Mouse (Mus musculus) myocyte (in vitro differentiated cells): ENCODE data around the gene Sdccag8. TPM values are rescaled to one million over a fixed set of nuclear protein-coding genes. Genes with fewer than 3 reads are reported as not detected.

Source experiments
- H3K27me3 ChIP-seq: one replicate; pipeline ENCODE4 v1.6.1; 2011; ENCODE audit not compliant: control insufficient read depth, insufficient read depth, insufficient read length
- H3K36me3 ChIP-seq: one replicate; pipeline ENCODE4 v1.6.1; 2011; ENCODE audit not compliant: control insufficient read depth, insufficient read depth
- H3K4me2 ChIP-seq: one replicate; pipeline ENCODE4 v1.6.1; 2011; ENCODE audit warnings: low read depth, control low read depth
- H3K4me3 ChIP-seq: one replicate; pipeline ENCODE4 v1.5.1; 2011; ENCODE audit warnings: mild to moderate bottlenecking, control low read depth, moderate library complexity
- H3K79me2 ChIP-seq: one replicate; pipeline ENCODE4 v1.6.1; 2011; ENCODE audit not compliant: control insufficient read depth, insufficient read depth
- H3ac ChIP-seq: one replicate; pipeline ENCODE4 v1.6.1; 2011; ENCODE audit not compliant: control insufficient read depth, insufficient read length
- CEBPB ChIP-seq: IDR thresholded peaks from 2 replicates; pipeline ENCODE4 v1.6.1; 2011; ENCODE audit warnings: mild to moderate bottlenecking, moderate library complexity; ENCODE audit not compliant: poor library complexity, insufficient read depth, severe bottlenecking
- E2F4 ChIP-seq: IDR thresholded peaks from one replicate; pipeline ENCODE4 v1.6.1; 2011; ENCODE audit warnings: mild to moderate bottlenecking, control low read depth, moderate library complexity; ENCODE audit not compliant: insufficient read depth
- MAX ChIP-seq: IDR thresholded peaks from one replicate; pipeline ENCODE4 v1.6.1; 2011; ENCODE audit warnings: low read depth, mild to moderate bottlenecking, control low read depth
- MYOD1 ChIP-seq, 3 experiments: IDR thresholded peaks; one replicate each; pipeline ENCODE4 v1.6.1; 2011; ENCODE audit warnings: control low read depth in 2 of 3, low read depth in 2 of 3, mild to moderate bottlenecking in 2 of 3, moderate library complexity in 1 of 3; ENCODE audit not compliant: insufficient read length in 2 of 3, control insufficient read depth in 1 of 3
- MYOG ChIP-seq, 3 experiments: IDR thresholded peaks; one replicate each; pipeline ENCODE4 v1.6.1; 2011; ENCODE audit warnings: control low read depth in 2 of 3, low read depth in 2 of 3, mild to moderate bottlenecking in 2 of 3; ENCODE audit not compliant: insufficient read length in 2 of 3, control insufficient read depth in 1 of 3, insufficient read depth in 1 of 3
- POLR2A ChIP-seq: IDR thresholded peaks from one replicate; pipeline ENCODE4 v1.6.1; 2011; ENCODE audit warnings: low read depth, mild to moderate bottlenecking, control low read depth, moderate library complexity; ENCODE audit not compliant: insufficient read length
- POLR2AphosphoS2 ChIP-seq: IDR thresholded peaks from one replicate; pipeline ENCODE4 v1.6.1; 2011; ENCODE audit warnings: low read depth, control low read depth; ENCODE audit not compliant: insufficient read length
- REST ChIP-seq: IDR thresholded peaks from one replicate; pipeline ENCODE4 v1.6.1; 2011; ENCODE audit warnings: mild to moderate bottlenecking, control low read depth, moderate library complexity; ENCODE audit not compliant: insufficient read depth, insufficient read length
- SRF ChIP-seq: IDR thresholded peaks from one replicate; pipeline ENCODE4 v1.6.1; 2011; ENCODE audit warnings: low read depth; ENCODE audit not compliant: control insufficient read depth, insufficient read length
- TCF12 ChIP-seq: IDR thresholded peaks from one replicate; pipeline ENCODE4 v1.6.1; 2011; ENCODE audit warnings: mild to moderate bottlenecking, control low read depth; ENCODE audit not compliant: poor library complexity, insufficient read depth, severe bottlenecking
- TCF3 ChIP-seq: IDR thresholded peaks from one replicate; pipeline ENCODE4 v1.6.1; 2011; ENCODE audit warnings: low read depth, control low read depth; ENCODE audit not compliant: insufficient read length
- USF1 ChIP-seq: IDR thresholded peaks from one replicate; pipeline ENCODE4 v1.6.1; 2011; ENCODE audit warnings: low read depth, mild to moderate bottlenecking, control low read depth, moderate library complexity
- polyA plus RNA-seq: library from polyadenylated mRNA; unstranded; fragments of >200 nt; fragmentation: generic; extraction: Trizol; gene quantifications from one replicate; pipeline ENCODE4 v1.2.1, GENCODE M21; 2012; ENCODE audit warnings: missing spikeins

The Sdccag8 gene
- polyA plus RNA-seq, 1 experiment: 8.4 TPM

GRCm38 (mm10) chr1:176816728-176817127, 2.3 kb downstream of the Sdccag8 start:
- Histone ChIP-seq H3ac (no peak overlapping the region), H3K79me2 (peaks cover 47% of the 10 kb centered on the region), H3K27me3 (no peaks in the 10 kb centered on the region), H3K36me3 (no peaks in the 10 kb centered on the region), H3K4me3 (no peak overlapping the region), H3K4me2 (peak overlapping the region; percentile 1)
- no peak for TF ChIP-seq POLR2A
- no peak for TF ChIP-seq TCF3
- no peak for TF ChIP-seq TCF12
- no peak for TF ChIP-seq MYOD1 (IDR thresholded peaks at IDR 0.05; ENCODE audit: control insufficient read depth in 1 of 3, insufficient read length in 2 of 3, low read depth in 2 of 3)
- no peak for TF ChIP-seq E2F4

GRCm38 (mm10) chr1:176818147-176818546, 3.7 kb downstream of the Sdccag8 start:
- Histone ChIP-seq H3K4me2 (peak overlapping the region; percentile 68), H3K79me2 (peaks cover 33% of the 10 kb centered on the region), H3K36me3 (no peaks in the 10 kb centered on the region), H3ac (no peak overlapping the region), H3K4me3 (no peak overlapping the region), H3K27me3 (no peaks in the 10 kb centered on the region)
- TF ChIP-seq E2F4: no peak
- no peak for TF ChIP-seq MYOD1 (IDR thresholded peaks at IDR 0.05; ENCODE audit: control insufficient read depth in 1 of 3, insufficient read length in 2 of 3, low read depth in 2 of 3)
- TF ChIP-seq USF1: no peak
- no peak for TF ChIP-seq POLR2AphosphoS2

GRCm38 (mm10) chr1:176818763-176819162, 4.3 kb downstream of the Sdccag8 start:
- Histone ChIP-seq H3ac (no peak overlapping the region), H3K27me3 (no peaks in the 10 kb centered on the region), H3K4me2 (peak overlapping the region; percentile 68), H3K36me3 (no peaks in the 10 kb centered on the region), H3K79me2 (peaks cover 30% of the 10 kb centered on the region), H3K4me3 (no peak overlapping the region)
- TF ChIP-seq MYOD1 (IDR thresholded peaks at IDR 0.05; ENCODE audit: control insufficient read depth in 1 of 3, insufficient read length in 2 of 3, low read depth in 2 of 3) (peak in 2 of 3 experiments; percentile 59 to 77), SRF (no peak), USF1 (no peak), REST (no peak), MYOG (IDR thresholded peaks at IDR 0.05; ENCODE audit: control insufficient read depth in 1 of 3, insufficient read depth in 1 of 3, insufficient read length in 2 of 3, low read depth in 2 of 3) (no peak), TCF3 (no peak), POLR2AphosphoS2 (no peak), CEBPB (peak; percentile 88), E2F4 (no peak), TCF12 (no peak)

DNA sequence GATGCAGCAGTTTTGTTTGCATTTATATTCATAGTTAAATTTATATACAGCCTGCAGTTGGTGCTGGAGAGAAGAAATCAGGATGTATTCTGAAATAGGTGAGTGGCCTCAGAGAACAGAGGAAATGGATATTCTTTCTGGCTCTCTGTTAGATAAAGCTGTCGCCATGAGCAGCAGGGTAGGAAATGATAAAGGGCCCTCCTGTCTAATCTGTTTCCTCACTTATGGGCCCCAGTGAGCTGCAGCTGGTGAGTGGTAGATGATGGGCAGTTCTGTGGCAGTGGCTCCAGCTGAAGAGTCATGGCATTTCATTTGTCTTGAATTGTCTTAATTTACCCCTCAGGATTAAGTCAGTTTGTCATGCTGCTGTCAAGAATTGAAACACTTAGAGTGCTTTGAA, 7.5 kb downstream of the Sdccag8 start:
- Histone ChIP-seq H3ac (no peak overlapping the region), H3K4me3 (no peak overlapping the region), H3K4me2 (peak overlapping the region; percentile 59), H3K36me3 (no peaks in the 10 kb centered on the region), H3K27me3 (no peaks in the 10 kb centered on the region), H3K79me2 (peaks cover 12% of the 10 kb centered on the region)
- TF ChIP-seq MYOG (IDR thresholded peaks at IDR 0.05; ENCODE audit: control insufficient read depth in 1 of 3, insufficient read depth in 1 of 3, insufficient read length in 2 of 3, low read depth in 2 of 3) (no peak), E2F4 (no peak), POLR2AphosphoS2 (no peak), USF1 (no peak), MYOD1 (IDR thresholded peaks at IDR 0.05; ENCODE audit: control insufficient read depth in 1 of 3, insufficient read length in 2 of 3, low read depth in 2 of 3) (peak in 1 of 3 experiments; percentile 41)

DNA sequence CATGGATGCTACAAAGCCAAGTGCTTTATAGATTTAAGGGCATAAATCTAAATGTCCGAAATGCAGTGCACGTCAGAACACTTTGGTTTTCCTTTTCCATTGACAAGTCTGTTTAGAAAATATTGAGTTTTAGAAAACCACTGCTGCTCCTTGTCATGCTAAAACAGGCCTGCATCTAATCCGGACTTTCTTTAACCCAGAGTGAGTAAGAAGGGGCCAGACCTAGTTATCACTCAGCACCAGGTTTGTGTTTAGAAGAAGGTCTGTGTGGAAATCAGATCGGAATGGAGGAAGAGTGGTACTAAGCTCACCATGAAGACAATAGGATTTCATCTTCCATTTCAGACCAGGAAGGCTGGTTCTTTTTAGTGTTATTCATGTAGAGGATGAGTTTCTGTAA, 8.5 kb downstream of the Sdccag8 start:
- H3K27me3 ChIP-seq: no peaks in the 10 kb centered on the region

More for the DNA sequence above, 8.5 kb downstream of the Sdccag8 start:
- Histone ChIP-seq H3ac (no peak overlapping the region), H3K4me2 (peak overlapping the region; percentile 64), H3K79me2 (peaks cover 10% of the 10 kb centered on the region), H3K36me3 (no peaks in the 10 kb centered on the region), H3K4me3 (no peak overlapping the region)
- TF ChIP-seq CEBPB (no peak), MYOD1 (IDR thresholded peaks at IDR 0.05; ENCODE audit: control insufficient read depth in 1 of 3, insufficient read length in 2 of 3, low read depth in 2 of 3) (no peak), SRF (no peak), POLR2A (no peak), MAX (no peak), POLR2AphosphoS2 (no peak), TCF3 (no peak), TCF12 (no peak), E2F4 (no peak), MYOG (IDR thresholded peaks at IDR 0.05; ENCODE audit: control insufficient read depth in 1 of 3, insufficient read depth in 1 of 3, insufficient read length in 2 of 3, low read depth in 2 of 3) (no peak), USF1 (no peak)
